Mouse (Mus musculus): ENCODE results near the gene Gab1. TPM values are rescaled to one million over a fixed set of nuclear protein-coding genes. Genes with fewer than 3 reads are reported as not detected.

Gab1 gene
- polyA plus RNA-seq (2012; ENCODE audit: low replicate concordance) = 0.67 and 1.3 TPM in 2 replicates

GRCm38 (mm10) chr8:80880196-80881106 is at the start of gene Gab1:
Gab1 (minus strand) TSS chr8:80880519.

GRCm38 (mm10) chr8:80739155-80739924 is 141.0 kb downstream of the Gab1 start, which contains the start of gene Smarca5:
Smarca5 (minus strand) TSS chr8:80739497.

Other genes starting within 250 kb of the Gab1 start
- gene Smarca5, start 141.0 kb downstream of the Gab1 start, polyA plus RNA-seq (2012; ENCODE audit: low replicate concordance) = 19.5 and 20.5 TPM in 2 replicates
- 14.5 and 33.6 TPM in 2 replicates for gene Usp38, start 134.4 kb upstream of the Gab1 start, polyA plus RNA-seq (2012; ENCODE audit: low replicate concordance)

All from hematopoietic multipotent progenitor cell, adult 10-12 weeks (in vitro differentiated cells).